Mouse (Mus musculus) lung, postnatal 0 days (tissue): ENCODE data around the gene Tnfsf10.

Experiments used
- CTCF ChIP-seq: IDR thresholded peaks from 2 replicates; pipeline ENCODE4 v1.5.1; 2016; ENCODE audit warnings: antibody characterized with exemption, mild to moderate bottlenecking
- EP300 ChIP-seq: IDR thresholded peaks from 2 replicates; pipeline ENCODE4 v1.6.1; 2016; ENCODE audit warnings: antibody characterized with exemption, mild to moderate bottlenecking, control low read depth

GRCm38 (mm10) chr3:27290285-27290684 is 26.5 kb upstream of the Tnfsf10 start:
- no peak for TF ChIP-seq CTCF
- TF ChIP-seq EP300 = no peak
